Mouse (Mus musculus): ENCODE results near the gene Fth1.
A peak's percentile ranks its signal among the peaks of the same experiment; 100 is the strongest.

Fth1 gene

GRCm38 (mm10) chr19:9991304-9991703 lies 10.9 kb downstream of the Fth1 start:
- no peak for DNase-seq (ENCODE audit: extremely low spot score, low read depth, low spot score)

- DNase-seq (ENCODE audit: extremely low spot score, low read depth, low spot score) = no peak
Observed at GRCm38 (mm10) chr19:9992011-9992958, 11.9 kb downstream of the Fth1 start.

GRCm38 (mm10) chr19:9993036-9993656 lies 12.7 kb downstream of the Fth1 start:
- DNase-seq (ENCODE audit: extremely low spot score, low read depth, low spot score) = no peak

GRCm38 (mm10) chr19:9997204-9998062 lies 17.0 kb downstream of the Fth1 start:
- no peak for DNase-seq (ENCODE audit: extremely low spot score, low read depth, low spot score)

GRCm38 (mm10) chr19:9998063-9998416 lies 17.6 kb downstream of the Fth1 start:
- DNase-seq (ENCODE audit: extremely low spot score, low read depth, low spot score) = no peak

- DNase-seq (ENCODE audit: extremely low spot score, low read depth, low spot score) = no peak
Observed at GRCm38 (mm10) chr19:9998736-9999486, 18.5 kb downstream of the Fth1 start.

- DNase-seq (ENCODE audit: extremely low spot score, low read depth, low spot score) = no peak
Observed at GRCm38 (mm10) chr19:10000330-10000729, 19.9 kb downstream of the Fth1 start.

GRCm38 (mm10) chr19:10001206-10001969 lies 21.0 kb downstream of the Fth1 start, which contains the start of the genes Best1 and Rab3il1:
Gene Best1, minus strand, starts transcription at chr19:10001633.
Gene Rab3il1, plus strand, starts transcription at chr19:10001669.
- no peak for DNase-seq (ENCODE audit: extremely low spot score, low read depth, low spot score)

- DNase-seq (ENCODE audit: extremely low spot score, low read depth, low spot score) = no peak
Observed at GRCm38 (mm10) chr19:10003696-10004095, 23.3 kb downstream of the Fth1 start.

GRCm38 (mm10) chr19:10011408-10011807 lies 31.0 kb downstream of the Fth1 start:
- DNase-seq (ENCODE audit: extremely low spot score, low read depth, low spot score) = no peak

GRCm38 (mm10) chr19:10012827-10013278 lies 32.5 kb downstream of the Fth1 start:
- no peak for DNase-seq (ENCODE audit: extremely low spot score, low read depth, low spot score)

GRCm38 (mm10) chr19:10013348-10013747 lies 33.0 kb downstream of the Fth1 start:
- DNase-seq (ENCODE audit: extremely low spot score, low read depth, low spot score) = no peak

- DNase-seq (ENCODE audit: extremely low spot score, low read depth, low spot score) = peak; percentile 86
Observed at GRCm38 (mm10) chr19:10013913-10014312, 33.5 kb downstream of the Fth1 start.

GRCm38 (mm10) chr19:10014824-10015223 lies 34.4 kb downstream of the Fth1 start:
- no peak for DNase-seq (ENCODE audit: extremely low spot score, low read depth, low spot score)

GRCm38 (mm10) chr19:10015442-10015841 lies 35.0 kb downstream of the Fth1 start:
- no peak for DNase-seq (ENCODE audit: extremely low spot score, low read depth, low spot score)

GRCm38 (mm10) chr19:10016151-10016550 lies 35.8 kb downstream of the Fth1 start:
- DNase-seq (ENCODE audit: extremely low spot score, low read depth, low spot score) = no peak

- no peak for DNase-seq (ENCODE audit: extremely low spot score, low read depth, low spot score)
Observed at GRCm38 (mm10) chr19:10017637-10018526, 37.5 kb downstream of the Fth1 start.

GRCm38 (mm10) chr19:10018527-10018818 lies 38.1 kb downstream of the Fth1 start:
- no peak for DNase-seq (ENCODE audit: extremely low spot score, low read depth, low spot score)

GRCm38 (mm10) chr19:10019214-10019760 lies 38.9 kb downstream of the Fth1 start:
- no peak for DNase-seq (ENCODE audit: extremely low spot score, low read depth, low spot score)
